Mouse (Mus musculus): ENCODE results near the gene Atg9b.
A peak's percentile ranks its signal among the peaks of the same experiment; 100 is the strongest.

Atg9b gene

GRCm38 (mm10) chr5:24381988-24382387 is 10.0 kb downstream of the Atg9b start:
- DNase-seq (ENCODE audit: low spot score in 2 of 2), result no peak

DNA sequence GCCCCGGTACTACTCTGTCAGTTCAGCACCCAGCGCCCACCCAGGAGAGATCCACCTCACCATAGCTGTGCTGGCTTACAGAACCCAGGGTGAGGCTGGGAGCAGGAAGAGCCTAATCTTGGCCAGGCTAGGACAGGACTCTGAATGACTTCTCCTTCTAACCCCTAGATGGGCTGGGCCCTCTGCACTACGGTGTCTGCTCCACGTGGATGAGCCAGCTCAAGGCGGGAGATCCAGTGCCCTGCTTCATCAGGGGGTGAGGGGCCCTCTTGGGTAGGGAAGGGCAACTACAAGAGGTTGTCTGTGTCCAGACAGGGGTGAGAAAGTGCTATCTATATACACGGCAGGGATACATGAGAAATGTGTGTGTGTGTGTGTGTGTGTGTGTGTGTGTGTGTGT is 10.5 kb downstream of the Atg9b start:
- no peak for DNase-seq (ENCODE audit: low spot score in 2 of 2)

DNA sequence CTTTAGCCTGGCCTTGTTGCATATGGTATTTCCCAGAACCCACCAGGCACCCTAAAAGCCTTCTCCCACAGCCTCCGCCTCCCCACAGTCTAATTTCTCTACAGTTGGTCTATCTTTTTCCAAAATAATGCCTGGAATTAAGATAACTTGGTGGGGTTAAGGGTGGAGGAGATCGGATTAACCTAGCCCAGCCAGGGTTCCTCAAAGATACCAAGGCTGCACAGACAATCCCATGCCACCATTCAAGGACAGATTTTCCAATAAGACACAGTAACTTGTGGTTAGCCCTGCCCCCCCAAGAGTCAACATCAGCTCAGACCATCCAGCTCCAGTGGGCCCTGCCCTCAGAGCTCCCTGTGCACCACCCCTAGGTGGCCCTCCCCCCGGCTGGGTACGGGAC is 11.4 kb downstream of the Atg9b start:
- no peak for DNase-seq (ENCODE audit: low spot score in 2 of 2)

DNA sequence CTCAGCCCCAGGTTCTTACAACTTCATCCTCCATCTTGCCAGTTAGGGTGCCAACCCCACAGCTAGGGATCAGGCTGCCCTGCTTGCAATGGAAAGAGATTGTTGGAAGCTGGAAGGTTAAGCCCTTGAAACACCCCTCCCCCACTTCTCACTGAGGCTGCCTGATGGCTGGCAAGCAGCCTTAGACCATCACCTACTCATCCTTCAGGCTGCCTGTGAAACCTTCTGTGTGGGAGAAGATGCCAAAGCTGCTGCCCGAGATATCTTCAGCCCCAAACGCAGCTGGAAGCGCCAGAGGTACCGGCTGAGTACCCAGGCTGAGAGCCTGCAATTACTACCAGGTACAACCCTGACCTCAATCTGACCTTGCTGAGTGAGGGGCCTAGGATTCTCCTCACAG is 12.4 kb downstream of the Atg9b start:
- DNase-seq (ENCODE audit: low spot score in 2 of 2), result no peak

DNA sequence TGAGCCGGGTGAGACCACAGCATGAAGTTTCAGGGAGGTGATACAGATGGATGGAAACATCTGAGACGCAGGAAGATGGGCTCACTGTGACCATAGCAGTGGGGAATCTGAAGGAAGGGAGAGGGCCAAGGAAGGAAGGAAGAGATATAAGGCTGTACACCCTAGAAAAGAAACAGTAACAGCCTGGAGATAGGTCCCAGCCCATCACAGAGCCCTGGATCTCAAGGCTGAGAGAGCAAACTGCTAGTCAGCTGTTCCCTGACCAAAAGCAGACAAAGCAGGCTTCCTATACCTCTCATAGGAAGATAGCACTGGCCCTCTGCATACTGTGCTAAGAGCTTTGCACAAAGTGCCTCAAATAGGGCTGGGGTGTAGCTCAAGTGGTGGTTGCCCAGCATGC is 13.2 kb downstream of the Atg9b start:
- DNase-seq (ENCODE audit: low spot score in 2 of 2), result no peak

- DNase-seq (ENCODE audit: low spot score in 2 of 2), result no peak
These were observed 17.1 kb downstream of the Atg9b start for GRCm38 (mm10) chr5:24374666-24375328.

DNA sequence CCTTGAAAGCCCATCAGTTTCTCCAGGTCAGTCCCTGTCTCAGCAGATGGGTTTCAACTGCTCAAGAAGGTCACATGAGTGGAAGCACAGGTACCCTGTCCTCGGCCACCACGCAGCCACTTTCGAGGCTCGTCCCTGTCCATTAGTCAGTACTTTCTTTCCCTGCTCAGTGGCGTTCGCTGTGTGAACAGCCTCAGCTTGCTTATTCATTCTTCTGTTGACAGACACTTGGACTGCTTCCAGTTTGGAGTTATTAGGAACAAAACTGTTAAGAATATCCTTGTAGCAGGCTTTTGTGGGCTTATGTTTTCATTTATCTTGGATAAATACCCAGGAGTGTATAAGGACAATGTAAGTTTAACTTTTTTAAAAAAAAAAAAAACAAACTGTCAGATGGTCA is 17.7 kb downstream of the Atg9b start:
- DNase-seq (ENCODE audit: low spot score in 2 of 2), result no peak

- no peak for DNase-seq (ENCODE audit: low spot score in 2 of 2)
These were observed 18.1 kb downstream of the Atg9b start for GRCm38 (mm10) chr5:24373807-24374206.

DNA sequence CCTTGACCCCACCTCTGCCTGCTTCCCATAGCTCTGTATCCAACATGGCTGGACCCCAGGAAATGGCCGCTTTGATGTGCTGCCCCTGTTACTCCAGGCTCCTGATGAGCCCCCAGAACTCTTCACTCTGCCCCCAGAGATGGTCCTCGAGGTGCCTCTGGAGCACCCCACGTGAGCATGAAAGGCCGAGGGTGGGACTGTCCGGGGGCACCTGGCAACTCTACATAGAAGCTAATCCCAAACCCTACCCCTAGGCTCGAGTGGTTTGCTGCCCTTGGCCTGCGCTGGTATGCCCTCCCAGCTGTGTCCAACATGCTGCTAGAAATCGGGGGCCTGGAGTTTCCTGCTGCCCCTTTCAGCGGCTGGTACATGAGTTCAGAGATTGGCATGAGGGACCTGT is 22.2 kb downstream of the Atg9b start:
- DNase-seq (ENCODE audit: low spot score in 2 of 2), result no peak

DNA sequence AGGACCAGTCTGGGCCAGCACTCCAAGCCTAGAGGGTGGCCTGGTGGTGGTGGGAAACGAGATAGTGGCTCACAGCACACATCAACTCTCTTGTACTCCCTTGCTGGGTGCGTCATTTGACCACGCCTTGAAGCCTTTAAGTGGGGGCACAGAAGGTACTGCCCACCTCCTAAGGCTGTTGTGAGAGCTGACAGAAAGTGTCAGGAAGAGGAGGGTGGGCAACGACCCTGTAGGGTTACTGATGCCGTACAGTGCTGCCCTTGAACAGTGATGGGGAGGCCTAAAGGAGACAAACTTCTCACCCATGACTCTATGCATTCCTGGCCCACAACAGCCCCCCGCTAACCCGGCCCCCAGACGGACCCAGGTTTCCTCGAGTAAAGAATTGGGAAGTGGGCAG is 25.5 kb downstream of the Atg9b start:
- DNase-seq (ENCODE audit: low spot score in 2 of 2), result no peak

- no peak for DNase-seq (ENCODE audit: low spot score in 2 of 2)
These were observed 26.4 kb downstream of the Atg9b start for GRCm38 (mm10) chr5:24365528-24365927.

DNA sequence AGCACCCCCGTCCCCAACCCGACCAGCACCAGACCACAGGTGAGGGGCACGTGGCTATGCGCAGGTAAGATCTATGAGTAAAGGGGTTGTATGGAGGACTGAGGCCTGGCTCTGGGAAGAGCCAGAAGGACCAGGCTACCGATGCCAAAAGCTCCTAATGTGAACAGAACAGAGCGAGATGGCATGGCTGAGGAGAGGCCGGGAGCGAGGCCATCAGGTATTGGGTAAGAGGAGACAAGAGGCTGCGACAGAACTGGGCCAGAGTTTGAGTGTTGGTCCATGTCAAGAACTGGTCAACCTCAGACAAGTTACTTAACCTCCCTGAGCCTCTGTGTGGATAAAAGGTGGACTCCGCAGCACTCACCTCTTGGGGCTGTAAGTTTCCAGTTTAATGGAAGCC is 27.0 kb downstream of the Atg9b start:
- DNase-seq (ENCODE audit: low spot score in 2 of 2), result no peak

GRCm38 (mm10) chr5:24364508-24364907 is 27.4 kb downstream of the Atg9b start, which contains the start of gene Nos3:
Gene Nos3, plus strand, starts transcription at chr5:24364810.
- no peak for DNase-seq (ENCODE audit: low spot score in 2 of 2)

GRCm38 (mm10) chr5:24364061-24364460 is 27.9 kb downstream of the Atg9b start:
- DNase-seq (ENCODE audit: low spot score in 2 of 2), result no peak

- no peak for DNase-seq (ENCODE audit: low spot score in 2 of 2)
These were observed 28.5 kb downstream of the Atg9b start for GRCm38 (mm10) chr5:24363467-24363866.

DNA sequence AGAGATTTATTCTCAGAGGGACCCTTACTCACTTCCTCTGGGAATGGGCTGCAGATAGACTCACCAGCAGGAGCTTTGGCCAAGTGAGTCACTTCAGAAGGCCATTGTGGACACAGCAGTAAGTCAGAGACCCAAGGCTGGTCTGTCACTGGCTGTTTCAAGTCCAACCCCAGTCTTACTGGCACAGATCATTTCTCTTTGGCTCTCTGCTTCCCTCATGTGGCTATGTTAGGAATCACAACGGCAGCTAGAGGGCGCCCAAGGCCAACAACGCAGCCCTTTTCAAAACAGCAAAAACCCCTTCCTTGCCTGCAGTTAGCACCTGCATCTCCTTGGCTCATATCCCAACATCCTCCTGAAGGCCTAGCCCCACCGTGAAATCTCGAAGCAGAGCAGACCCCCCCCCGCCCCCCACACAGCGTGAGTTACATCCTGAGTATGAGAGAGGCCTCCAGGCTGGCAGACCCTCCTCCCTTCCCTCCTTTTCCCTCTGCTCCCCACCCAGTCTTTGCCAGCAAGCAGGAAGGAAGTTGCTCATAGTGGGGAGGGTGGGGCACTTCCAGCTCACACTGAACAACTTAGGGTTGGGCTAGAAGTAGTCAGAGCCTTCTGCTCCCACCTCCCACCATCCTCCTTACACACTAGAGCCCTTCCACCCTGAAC is 31.0 kb downstream of the Atg9b start:
- DNase-seq (ENCODE audit: low spot score in 2 of 2), result peak; percentile 66 to 82

- peak; percentile 57 to 82 for DNase-seq (ENCODE audit: low spot score in 2 of 2)
These were observed 34.5 kb downstream of the Atg9b start for GRCm38 (mm10) chr5:24357461-24357860.

GRCm38 (mm10) chr5:24356764-24357163 is 35.2 kb downstream of the Atg9b start:
- DNase-seq (ENCODE audit: low spot score in 2 of 2), result no peak

DNA sequence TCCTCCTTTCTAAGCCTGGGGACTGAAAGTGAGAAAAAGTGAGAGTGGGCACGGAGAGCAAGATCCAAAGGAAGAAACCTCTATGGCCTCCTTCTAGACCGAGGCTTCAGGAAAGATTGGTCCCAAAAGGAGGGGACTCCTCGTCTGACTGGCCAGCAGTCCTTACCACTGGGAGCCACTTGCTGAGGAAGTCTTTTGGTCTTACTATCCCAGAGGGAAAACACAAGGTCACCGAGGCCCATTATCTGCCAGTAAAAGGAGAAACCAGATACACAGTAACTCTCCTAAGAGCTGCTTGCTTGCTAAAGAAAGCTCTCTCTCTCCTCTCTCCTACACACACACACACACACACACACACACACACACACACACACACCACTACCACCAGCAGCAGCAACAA is 38.6 kb downstream of the Atg9b start:
- no peak for DNase-seq (ENCODE audit: low spot score in 2 of 2)

GRCm38 (mm10) chr5:24352251-24352859 is 39.6 kb downstream of the Atg9b start:
- peak; percentile 72 to 83 for DNase-seq (ENCODE audit: low spot score in 2 of 2)

DNA sequence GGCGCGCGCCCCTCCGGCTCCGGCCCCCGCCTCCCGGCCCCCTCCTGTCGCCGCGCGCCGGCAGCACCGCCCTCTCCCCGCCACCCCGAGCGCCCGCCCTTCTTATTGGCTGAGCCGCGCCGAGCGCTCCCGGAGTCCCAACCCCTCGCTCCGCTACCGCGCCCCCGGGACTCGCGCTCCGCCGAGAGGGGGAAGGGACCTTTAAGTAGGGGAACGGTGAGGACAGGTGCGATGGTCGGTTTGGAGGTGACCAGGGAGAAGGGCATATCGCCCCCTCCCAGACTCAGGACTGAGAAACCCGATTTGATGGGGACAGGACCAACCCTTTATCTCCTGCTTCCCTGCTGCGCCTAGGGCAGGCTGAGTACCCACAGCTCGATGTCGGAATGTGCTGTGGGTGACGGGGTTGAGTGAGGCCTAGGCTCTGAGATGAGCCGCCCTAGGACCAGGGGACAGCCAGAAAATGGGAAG is 40.2 kb downstream of the Atg9b start:
- peak; percentile 85 to 87 for DNase-seq (ENCODE audit: low spot score in 2 of 2)

GRCm38 (mm10) chr5:24351278-24351677 is 40.7 kb downstream of the Atg9b start, which contains the start of gene Kcnh2:
Gene Kcnh2, minus strand, starts transcription at chr5:24351604.
- peak in 1 of 2 experiments; percentile 34 for DNase-seq (ENCODE audit: low spot score in 2 of 2)
